Mouse (Mus musculus): ENCODE measurements around the gene Rtp1. TPM values are rescaled to one million over a fixed set of nuclear protein-coding genes. Genes with fewer than 3 reads are reported as not detected.

Rtp1 gene
- polyA plus RNA-seq, 1 experiment from 2014 or later: 0.04 TPM

- Histone ChIP-seq H3K36me3 (ENCODE audit: control insufficient read depth, insufficient read depth, low read length) (no peaks in the 10 kb centered on the region), H3K4me3 (replicated peaks; ENCODE audit: low read length) (peak overlapping the region; percentile 21), H3K9ac (ENCODE audit: low read length) (peak overlapping the region; percentile 41; the same call in 1 of the 2 replicates), H3K27me3 (ENCODE audit: control insufficient read depth, insufficient read depth, low read length) (no peaks in the 10 kb centered on the region), H3K9me3 (replicated peaks; ENCODE audit: control insufficient read depth, low read length) (no peaks in the 10 kb centered on the region), H3K4me1 (ENCODE audit: control insufficient read depth, insufficient read depth, low read length) (peaks cover 7% of the 10 kb centered on the region), H3K4me2 (ENCODE audit: low read depth, low read length) (peak overlapping the region; percentile 43), H3K27ac (ENCODE audit: low read length) (no peak overlapping the region)
- WGBS: 30% methylated on average over 9 of the region's 9 CpGs
- peak; percentile 38; the same call in 1 of the 2 replicates for ATAC-seq (ENCODE audit: insufficient read depth, low FRiP score)
Measured at GRCm38 (mm10) chr16:23416657-23417293, 12.2 kb upstream of the Rtp1 start.

GRCm38 (mm10) chr16:23417456-23418240 is 11.3 kb upstream of the Rtp1 start:
- ATAC-seq (ENCODE audit: insufficient read depth, low FRiP score): no peak
- no peak overlapping the region for H3K4me3 ChIP-seq (replicated peaks; ENCODE audit: low read length)
- H3K4me1 ChIP-seq (ENCODE audit: control insufficient read depth, insufficient read depth, low read length): peaks cover 7% of the 10 kb centered on the region
- H3K9me3 ChIP-seq (replicated peaks; ENCODE audit: control insufficient read depth, low read length): no peaks in the 10 kb centered on the region
- H3K36me3 ChIP-seq (ENCODE audit: control insufficient read depth, insufficient read depth, low read length): no peaks in the 10 kb centered on the region
- H3K27me3 ChIP-seq (ENCODE audit: control insufficient read depth, insufficient read depth, low read length): no peaks in the 10 kb centered on the region
- H3K4me2 ChIP-seq (ENCODE audit: low read depth, low read length): no peak overlapping the region
- 72% methylated on average over 13 of the region's 13 CpGs for WGBS
- no peak overlapping the region for H3K27ac ChIP-seq (ENCODE audit: low read length)
- no peak overlapping the region for H3K9ac ChIP-seq (ENCODE audit: low read length)

- peaks cover 7% of the 10 kb centered on the region for H3K4me1 ChIP-seq (ENCODE audit: control insufficient read depth, insufficient read depth, low read length)
- H3K4me2 ChIP-seq (ENCODE audit: low read depth, low read length): no peak overlapping the region
- no peak overlapping the region for H3K27ac ChIP-seq (ENCODE audit: low read length)
- H3K36me3 ChIP-seq (ENCODE audit: control insufficient read depth, insufficient read depth, low read length): no peaks in the 10 kb centered on the region
- H3K4me3 ChIP-seq (replicated peaks; ENCODE audit: low read length): no peak overlapping the region
- no peaks in the 10 kb centered on the region for H3K9me3 ChIP-seq (replicated peaks; ENCODE audit: control insufficient read depth, low read length)
- WGBS: 71% methylated on average over 8 of the region's 8 CpGs
- no peaks in the 10 kb centered on the region for H3K27me3 ChIP-seq (ENCODE audit: control insufficient read depth, insufficient read depth, low read length)
- no peak overlapping the region for H3K9ac ChIP-seq (ENCODE audit: low read length)
- no peak for ATAC-seq (ENCODE audit: insufficient read depth, low FRiP score)
Measured at GRCm38 (mm10) chr16:23419565-23420085, 9.3 kb upstream of the Rtp1 start.

GRCm38 (mm10) chr16:23423825-23424224 is 5.1 kb upstream of the Rtp1 start:
- Histone ChIP-seq H3K4me2 (ENCODE audit: low read depth, low read length) (no peak overlapping the region), H3K4me1 (ENCODE audit: control insufficient read depth, insufficient read depth, low read length) (no peaks in the 10 kb centered on the region), H3K36me3 (ENCODE audit: control insufficient read depth, insufficient read depth, low read length) (no peaks in the 10 kb centered on the region), H3K4me3 (replicated peaks; ENCODE audit: low read length) (no peak overlapping the region), H3K27ac (ENCODE audit: low read length) (no peak overlapping the region), H3K9me3 (replicated peaks; ENCODE audit: control insufficient read depth, low read length) (no peaks in the 10 kb centered on the region), H3K9ac (ENCODE audit: low read length) (no peak overlapping the region), H3K27me3 (ENCODE audit: control insufficient read depth, insufficient read depth, low read length) (no peaks in the 10 kb centered on the region)
- ATAC-seq (ENCODE audit: insufficient read depth, low FRiP score): no peak
- 71% methylated on average over 5 of the region's 5 CpGs for WGBS

- ATAC-seq (ENCODE audit: insufficient read depth, low FRiP score): no peak
- no peak overlapping the region for H3K27ac ChIP-seq (ENCODE audit: low read length)
- H3K4me2 ChIP-seq (ENCODE audit: low read depth, low read length): no peak overlapping the region
- no peak overlapping the region for H3K4me3 ChIP-seq (replicated peaks; ENCODE audit: low read length)
- no peaks in the 10 kb centered on the region for H3K9me3 ChIP-seq (replicated peaks; ENCODE audit: control insufficient read depth, low read length)
- WGBS: 75% methylated on average over 1 of the region's 1 CpGs
- H3K4me1 ChIP-seq (ENCODE audit: control insufficient read depth, insufficient read depth, low read length): no peaks in the 10 kb centered on the region
- H3K27me3 ChIP-seq (ENCODE audit: control insufficient read depth, insufficient read depth, low read length): no peaks in the 10 kb centered on the region
- H3K36me3 ChIP-seq (ENCODE audit: control insufficient read depth, insufficient read depth, low read length): no peaks in the 10 kb centered on the region
- no peak overlapping the region for H3K9ac ChIP-seq (ENCODE audit: low read length)
Measured at GRCm38 (mm10) chr16:23427701-23428100, 1.2 kb upstream of the Rtp1 start.

GRCm38 (mm10) chr16:23429991-23430390 is 1.1 kb downstream of the Rtp1 start:
- Histone ChIP-seq H3K36me3 (ENCODE audit: control insufficient read depth, insufficient read depth, low read length) (no peaks in the 10 kb centered on the region), H3K27me3 (ENCODE audit: control insufficient read depth, insufficient read depth, low read length) (no peaks in the 10 kb centered on the region), H3K4me1 (ENCODE audit: control insufficient read depth, insufficient read depth, low read length) (no peaks in the 10 kb centered on the region), H3K9me3 (replicated peaks; ENCODE audit: control insufficient read depth, low read length) (no peaks in the 10 kb centered on the region), H3K4me3 (replicated peaks; ENCODE audit: low read length) (no peak overlapping the region), H3K9ac (ENCODE audit: low read length) (no peak overlapping the region), H3K4me2 (ENCODE audit: low read depth, low read length) (no peak overlapping the region), H3K27ac (ENCODE audit: low read length) (no peak overlapping the region)
- WGBS: 72% methylated on average over 8 of the region's 8 CpGs
- ATAC-seq (ENCODE audit: insufficient read depth, low FRiP score): no peak

GRCm38 (mm10) chr16:23437404-23438166 is 8.7 kb downstream of the Rtp1 start:
- Histone ChIP-seq H3K27ac (ENCODE audit: low read length) (no peak overlapping the region), H3K4me1 (ENCODE audit: control insufficient read depth, insufficient read depth, low read length) (no peaks in the 10 kb centered on the region), H3K36me3 (ENCODE audit: control insufficient read depth, insufficient read depth, low read length) (no peaks in the 10 kb centered on the region), H3K9ac (ENCODE audit: low read length) (no peak overlapping the region), H3K4me2 (ENCODE audit: low read depth, low read length) (no peak overlapping the region), H3K9me3 (replicated peaks; ENCODE audit: control insufficient read depth, low read length) (no peaks in the 10 kb centered on the region), H3K27me3 (ENCODE audit: control insufficient read depth, insufficient read depth, low read length) (no peaks in the 10 kb centered on the region), H3K4me3 (replicated peaks; ENCODE audit: low read length) (no peak overlapping the region)
- 57% methylated on average over 12 of the region's 12 CpGs for WGBS
- ATAC-seq (ENCODE audit: insufficient read depth, low FRiP score): no peak

- no peak overlapping the region for H3K4me2 ChIP-seq (ENCODE audit: low read depth, low read length)
- no peaks in the 10 kb centered on the region for H3K9me3 ChIP-seq (replicated peaks; ENCODE audit: control insufficient read depth, low read length)
- no peak overlapping the region for H3K4me3 ChIP-seq (replicated peaks; ENCODE audit: low read length)
Measured at GRCm38 (mm10) chr16:23444231-23444630, 15.3 kb downstream of the Rtp1 start.

GRCm38 (mm10) chr16:23449946-23450345 is 21.0 kb downstream of the Rtp1 start:
- Histone ChIP-seq H3K9me3 (replicated peaks; ENCODE audit: control insufficient read depth, low read length) (no peaks in the 10 kb centered on the region), H3K27ac (ENCODE audit: low read length) (no peak overlapping the region), H3K36me3 (ENCODE audit: control insufficient read depth, insufficient read depth, low read length) (no peaks in the 10 kb centered on the region), H3K4me1 (ENCODE audit: control insufficient read depth, insufficient read depth, low read length) (no peaks in the 10 kb centered on the region), H3K9ac (ENCODE audit: low read length) (no peak overlapping the region), H3K27me3 (ENCODE audit: control insufficient read depth, insufficient read depth, low read length) (no peaks in the 10 kb centered on the region), H3K4me3 (replicated peaks; ENCODE audit: low read length) (no peak overlapping the region), H3K4me2 (ENCODE audit: low read depth, low read length) (no peak overlapping the region)
- 75% methylated on average over 2 of the region's 2 CpGs for WGBS
- ATAC-seq (ENCODE audit: insufficient read depth, low FRiP score): no peak

More at GRCm38 (mm10) chr16:23444231-23444630, 15.3 kb downstream of the Rtp1 start:
- H3K4me1 ChIP-seq (ENCODE audit: control insufficient read depth, insufficient read depth, low read length): no peaks in the 10 kb centered on the region
- H3K9ac ChIP-seq (ENCODE audit: low read length): no peak overlapping the region
- no peaks in the 10 kb centered on the region for H3K27me3 ChIP-seq (ENCODE audit: control insufficient read depth, insufficient read depth, low read length)
- no peak overlapping the region for H3K27ac ChIP-seq (ENCODE audit: low read length)
- H3K36me3 ChIP-seq (ENCODE audit: control insufficient read depth, insufficient read depth, low read length): no peaks in the 10 kb centered on the region
- 87% methylated on average over 4 of the region's 4 CpGs for WGBS
- ATAC-seq (ENCODE audit: insufficient read depth, low FRiP score): no peak
